Mouse (Mus musculus) hindbrain, embryonic 14.5 days (tissue): Measurements from ENCODE around the gene Itgb7. TPM values are rescaled to one million over a fixed set of nuclear protein-coding genes. Genes with fewer than 3 reads are reported as not detected.
A peak's percentile ranks its signal among the peaks of the same experiment; 100 is the strongest.

Experiments
- ATAC-seq: fragments of 200-750 bp; cut with Nextera tagmentation; 2 replicates; pipeline ENCODE4 v1.8.0; 2017; ENCODE audit warnings: moderate number of reproducible peaks, mild to moderate bottlenecking, moderate TSS enrichment, moderate library complexity; ENCODE audit not compliant: low FRiP score
- DNase-seq: peaks from one replicate; pipeline ENCODE4 v3.0.0-alpha.2; 2015; ENCODE audit warnings: low spot score
- H3K27ac ChIP-seq: fragments of 300-500 bp; sonication (generic); 2 replicates; pipeline ENCODE4 v1.5.1; 2014; ENCODE audit warnings: mild to moderate bottlenecking, moderate library complexity
- H3K27me3 ChIP-seq: fragments of 300-500 bp; sonication (generic); 2 replicates; pipeline ENCODE4 v1.6.1; 2014; ENCODE audit warnings: mild to moderate bottlenecking, low read length, mixed read lengths; ENCODE audit not compliant: control insufficient read depth, insufficient read depth
- H3K36me3 ChIP-seq: fragments of 300-500 bp; sonication (generic); replicated peaks from 2 replicates; pipeline ENCODE4 v1.6.1; 2014; ENCODE audit not compliant: control insufficient read depth, insufficient read depth
- H3K4me1 ChIP-seq: fragments of 300-500 bp; sonication (generic); replicated peaks from 2 replicates; pipeline ENCODE4 v1.6.1; 2014; ENCODE audit warnings: antibody characterized with exemption, low read length, mixed read lengths; ENCODE audit not compliant: control insufficient read depth, insufficient read depth
- H3K4me2 ChIP-seq: fragments of 300-500 bp; sonication (generic); replicated peaks from 2 replicates; pipeline ENCODE4 v1.6.1; 2014; ENCODE audit warnings: mild to moderate bottlenecking, moderate library complexity
- H3K4me3 ChIP-seq: fragments of 300-500 bp; sonication (generic); replicated peaks from 2 replicates; pipeline ENCODE4 v1.5.1; 2014; ENCODE audit warnings: mild to moderate bottlenecking, low read length
- H3K9ac ChIP-seq: fragments of 300-500 bp; sonication (generic); 2 replicates; pipeline ENCODE4 v1.6.1; 2014
- H3K9me3 ChIP-seq: fragments of 300-500 bp; sonication (generic); 2 replicates; pipeline ENCODE4 v1.6.1; 2016; ENCODE audit warnings: low read length; ENCODE audit not compliant: control insufficient read depth
- WGBS: fragments of 180-500 bp; shearing (Covaris S2); extraction: QIAGEN DNeasy Blood & Tissue Kit; methylation state at CpG from one replicate; pipeline ENCODE4 v1.1.7; 2014; 5-methylcytosine and 5-hydroxymethylcytosine counted together
- polyA plus RNA-seq: library from polyadenylated mRNA; unstranded; fragments of >200 nt; fragmentation: Nextera tagmentation; extraction: Ambion mirVana; gene quantifications from 2 replicates; pipeline ENCODE4 v1.2.1, GENCODE M21; 2014

Itgb7 gene
- polyA plus RNA-seq, 1 experiment from 2014 or later = 1.1 TPM

DNA sequence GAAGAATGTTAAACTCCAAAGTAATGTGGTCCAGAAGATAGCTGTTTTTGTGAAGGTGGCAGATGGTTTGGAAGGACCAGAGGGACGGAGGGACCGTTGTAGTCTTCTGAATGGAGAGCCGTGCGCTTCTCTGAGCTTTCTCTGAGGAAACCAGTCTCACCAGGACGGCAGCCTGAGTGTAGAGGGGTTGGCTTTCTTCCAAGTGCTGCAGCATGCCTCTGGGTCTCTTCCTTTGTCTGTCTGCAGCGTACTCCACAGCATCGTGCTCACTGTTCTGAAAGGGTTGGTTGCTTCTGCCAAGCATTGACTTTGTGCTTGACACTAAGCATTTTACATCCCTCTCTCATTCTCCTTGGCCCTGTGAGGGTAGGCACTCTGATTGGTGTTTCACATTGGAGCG lies 26.0 kb downstream of the Itgb7 start:
- H3K4me2 ChIP-seq = peak overlapping the region; percentile 60
- H3K27me3 ChIP-seq = no peaks in the 10 kb centered on the region
- peak overlapping the region; percentile 99 for H3K27ac ChIP-seq
- ATAC-seq = peak; percentile 36; the same call in 1 of the 2 replicates
- peaks cover 63% of the 10 kb centered on the region for H3K36me3 ChIP-seq
- peak overlapping the region; percentile 92 for H3K9ac ChIP-seq
- WGBS = 31% methylated on average over 8 of the region's 8 CpGs
- peaks cover 39% of the 10 kb centered on the region for H3K4me1 ChIP-seq
- peak; percentile 73 for DNase-seq
- peak overlapping the region; percentile 79 for H3K4me3 ChIP-seq
- H3K9me3 ChIP-seq = no peaks in the 10 kb centered on the region

GRCm38 (mm10) chr15:102204674-102205505 lies 26.9 kb downstream of the Itgb7 start, which contains the start of gene Csad:
Csad (minus strand) TSS chr15:102204724.
- WGBS = 56% methylated on average over 19 of the region's 19 CpGs
- Histone ChIP-seq H3K36me3 (peaks cover 54% of the 10 kb centered on the region), H3K4me3 (peak within 1 kb of the TSS; percentile 79), H3K27me3 (no peaks in the 10 kb centered on the region), H3K4me2 (peak within 1 kb of the TSS; percentile 60), H3K4me1 (peaks cover 39% of the 10 kb centered on the region), H3K9me3 (no peaks in the 10 kb centered on the region), H3K9ac (peak within 1 kb of the TSS; percentile 92), H3K27ac (peak within 1 kb of the TSS; percentile 99)
- DNase-seq (no peak), ATAC-seq (no peak)

GRCm38 (mm10) chr15:102203835-102204381 lies 27.8 kb downstream of the Itgb7 start:
- Histone ChIP-seq H3K27me3 (no peaks in the 10 kb centered on the region), H3K4me3 (peak overlapping the region; percentile 79), H3K9ac (peak overlapping the region; percentile 92), H3K9me3 (no peaks in the 10 kb centered on the region), H3K4me2 (peak overlapping the region; percentile 60), H3K4me1 (peaks cover 39% of the 10 kb centered on the region), H3K27ac (peak overlapping the region; percentile 99), H3K36me3 (peaks cover 44% of the 10 kb centered on the region)
- ATAC-seq = peak; percentile 47
- WGBS = under 1% methylated on average over 42 of the region's 72 CpGs
- DNase-seq = peak; percentile 74

- H3K4me3 ChIP-seq = peak within 1 kb of the TSS; percentile 79
- peaks cover 39% of the 10 kb centered on the region for H3K4me1 ChIP-seq
- peak; percentile 95 for ATAC-seq
- H3K9me3 ChIP-seq = no peaks in the 10 kb centered on the region
- peaks cover 37% of the 10 kb centered on the region for H3K36me3 ChIP-seq
- no peaks in the 10 kb centered on the region for H3K27me3 ChIP-seq
- peak within 1 kb of the TSS; percentile 70 for H3K4me2 ChIP-seq
- peak; percentile 93 for DNase-seq
- WGBS = under 1% methylated on average over 62 of the region's 68 CpGs
- peak within 1 kb of the TSS; percentile 99 for H3K27ac ChIP-seq
- peak within 1 kb of the TSS; percentile 92 for H3K9ac ChIP-seq
Measured at GRCm38 (mm10) chr15:102202971-102203834, 28.5 kb downstream of the Itgb7 start, which contains the start of gene Zfp740. Zfp740 (plus strand) TSS chr15:102203249.

GRCm38 (mm10) chr15:102198841-102199240 lies 32.9 kb downstream of the Itgb7 start:
- Histone ChIP-seq H3K4me1 (peaks cover 8% of the 10 kb centered on the region), H3K9me3 (no peaks in the 10 kb centered on the region), H3K27ac (no peak overlapping the region), H3K27me3 (no peaks in the 10 kb centered on the region), H3K36me3 (no peaks in the 10 kb centered on the region), H3K4me3 (no peak overlapping the region), H3K9ac (no peak overlapping the region), H3K4me2 (no peak overlapping the region)
- 81% methylated on average over 4 of the region's 4 CpGs for WGBS
- no peak for ATAC-seq
- DNase-seq = no peak

DNA sequence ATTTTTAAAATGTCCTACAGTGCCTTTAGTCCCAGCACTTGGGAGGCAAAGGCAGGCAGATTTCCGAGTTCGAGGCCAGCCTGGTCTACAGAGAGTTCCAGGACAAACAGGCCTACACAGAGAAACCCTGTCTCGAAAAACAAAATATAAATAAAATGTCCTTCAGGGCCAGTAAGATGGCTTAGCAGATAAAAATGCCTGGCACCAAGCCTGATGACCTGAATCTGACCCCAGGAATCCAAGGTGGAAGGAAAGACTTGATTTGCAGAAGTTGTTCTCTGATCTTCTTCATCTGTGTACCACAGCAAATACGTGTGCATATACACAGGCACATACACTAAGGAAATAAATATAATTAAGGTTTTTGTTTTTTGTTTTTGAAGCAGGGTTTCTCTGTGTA lies 36.4 kb downstream of the Itgb7 start:
- Histone ChIP-seq H3K4me3 (no peak overlapping the region), H3K9ac (no peak overlapping the region), H3K27ac (no peak overlapping the region), H3K36me3 (no peaks in the 10 kb centered on the region), H3K4me2 (no peak overlapping the region), H3K4me1 (no peaks in the 10 kb centered on the region), H3K9me3 (no peaks in the 10 kb centered on the region), H3K27me3 (no peaks in the 10 kb centered on the region)
- no peak for ATAC-seq
- DNase-seq = no peak
- 89% methylated on average over 4 of the region's 4 CpGs for WGBS

DNA sequence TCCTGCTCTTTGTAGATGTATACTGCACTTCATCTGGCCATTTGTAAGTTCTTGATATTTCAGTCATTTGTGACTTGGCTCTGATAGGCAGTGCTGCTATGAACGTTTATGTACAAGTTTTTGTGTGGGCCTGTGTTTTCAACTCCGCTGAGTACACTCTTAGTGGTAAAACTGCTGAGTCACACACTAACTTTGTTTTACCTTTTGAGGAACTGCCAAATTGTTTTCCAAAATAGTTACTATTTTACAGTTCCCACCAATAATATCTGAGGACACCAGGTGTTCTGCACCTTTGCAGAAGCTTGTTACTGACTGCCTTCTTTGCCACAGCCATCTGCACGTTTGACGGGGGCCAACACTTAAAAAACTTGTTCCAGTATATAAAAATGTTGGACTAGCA lies 37.3 kb downstream of the Itgb7 start:
- ATAC-seq (no peak), DNase-seq (no peak)
- Histone ChIP-seq H3K27ac (no peak overlapping the region), H3K4me2 (no peak overlapping the region), H3K4me1 (no peaks in the 10 kb centered on the region), H3K4me3 (no peak overlapping the region), H3K36me3 (no peaks in the 10 kb centered on the region), H3K9ac (no peak overlapping the region), H3K9me3 (no peaks in the 10 kb centered on the region), H3K27me3 (no peaks in the 10 kb centered on the region)
- 87% methylated on average over 4 of the region's 4 CpGs for WGBS

DNA sequence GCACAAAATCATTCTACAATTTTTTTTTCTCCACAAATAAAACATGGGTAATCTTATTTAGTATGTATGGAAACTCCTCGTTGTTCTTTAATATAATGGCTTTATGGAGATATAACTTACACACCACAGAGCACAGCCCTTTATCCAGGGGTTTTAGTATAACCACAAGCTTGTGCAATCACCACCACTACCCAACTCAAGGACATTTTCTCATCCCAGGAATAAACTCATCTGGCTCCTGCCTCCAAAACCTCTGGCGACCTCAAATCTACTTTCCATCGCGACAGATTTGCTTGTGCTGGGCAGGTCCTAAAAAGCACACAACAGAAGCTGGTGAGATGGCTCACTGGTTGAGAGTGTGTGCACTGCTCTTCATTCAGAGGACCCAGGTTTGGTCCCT lies 38.1 kb downstream of the Itgb7 start:
- no peaks in the 10 kb centered on the region for H3K36me3 ChIP-seq
- no peaks in the 10 kb centered on the region for H3K9me3 ChIP-seq
- no peak overlapping the region for H3K27ac ChIP-seq
- no peak overlapping the region for H3K9ac ChIP-seq
- DNase-seq = no peak
- no peaks in the 10 kb centered on the region for H3K4me1 ChIP-seq
- no peak for ATAC-seq
- no peak overlapping the region for H3K4me2 ChIP-seq
- H3K27me3 ChIP-seq = no peaks in the 10 kb centered on the region
- WGBS = 87% methylated on average over 4 of the region's 4 CpGs
- H3K4me3 ChIP-seq = no peak overlapping the region
